Mouse (Mus musculus) C2C12 (cell line): ENCODE data around the gene Csf2rb2. TPM values are rescaled to one million over a fixed set of nuclear protein-coding genes. Genes with fewer than 3 reads are reported as not detected.

Experiments used
- H3K27me3 ChIP-seq: one replicate; pipeline ENCODE4 v1.6.1; 2011; ENCODE audit not compliant: control insufficient read depth, insufficient read depth, insufficient read length
- H3K36me3 ChIP-seq: one replicate; pipeline ENCODE4 v1.6.1; 2011; ENCODE audit not compliant: control insufficient read depth, insufficient read depth
- H3K4me3 ChIP-seq: one replicate; pipeline ENCODE4 v1.5.1; 2011; ENCODE audit warnings: mild to moderate bottlenecking, control low read depth; ENCODE audit not compliant: poor library complexity, insufficient read depth, severe bottlenecking
- H3K79me2 ChIP-seq: one replicate; pipeline ENCODE4 v1.6.1; 2011; ENCODE audit not compliant: control insufficient read depth, insufficient read depth
- H3K79me3 ChIP-seq: one replicate; pipeline ENCODE4 v1.6.1; 2011; ENCODE audit warnings: low read depth, control low read depth
- H3ac ChIP-seq: one replicate; pipeline ENCODE3; 2011; ENCODE audit warnings: low read depth; ENCODE audit not compliant: control insufficient read depth, insufficient read length
- CEBPB ChIP-seq: IDR thresholded peaks from one replicate; pipeline ENCODE4 v1.6.1; 2011; ENCODE audit warnings: low read depth, mild to moderate bottlenecking, control low read depth, moderate library complexity
- CTCF ChIP-seq: IDR thresholded peaks from one replicate; pipeline ENCODE4 v1.5.1; 2011; ENCODE audit not compliant: control insufficient read depth, insufficient read depth, insufficient read length
- FOSL1 ChIP-seq: IDR thresholded peaks from one replicate; pipeline ENCODE4 v1.8.0; 2011; ENCODE audit warnings: mild to moderate bottlenecking, low read length; ENCODE audit not compliant: poor library complexity, insufficient read depth, severe bottlenecking
- MAX ChIP-seq: IDR thresholded peaks from one replicate; pipeline ENCODE4 v1.6.1; 2011; ENCODE audit warnings: mild to moderate bottlenecking, control low read depth
- MYOD1 ChIP-seq: IDR thresholded peaks from one replicate; pipeline ENCODE4 v1.6.1; 2011; ENCODE audit warnings: low read depth; ENCODE audit not compliant: control insufficient read depth, insufficient read length
- MYOG ChIP-seq: IDR thresholded peaks from one replicate; pipeline ENCODE4 v1.6.1; 2011; ENCODE audit not compliant: control insufficient read depth, insufficient read length; ENCODE audit errors: extremely low read depth
- USF1 ChIP-seq: IDR thresholded peaks from one replicate; pipeline ENCODE4 v1.6.1; 2011; ENCODE audit warnings: low read depth, mild to moderate bottlenecking, control low read depth, moderate library complexity
- polyA plus RNA-seq: library from polyadenylated mRNA; unstranded; fragments of >200 nt; fragmentation: generic; extraction: Trizol; gene quantifications from one replicate; pipeline ENCODE4 v1.2.1, GENCODE M21; 2012; ENCODE audit warnings: missing spikeins

The Csf2rb2 gene
- polyA plus RNA-seq, 1 experiment, result 0.08 TPM

DNA sequence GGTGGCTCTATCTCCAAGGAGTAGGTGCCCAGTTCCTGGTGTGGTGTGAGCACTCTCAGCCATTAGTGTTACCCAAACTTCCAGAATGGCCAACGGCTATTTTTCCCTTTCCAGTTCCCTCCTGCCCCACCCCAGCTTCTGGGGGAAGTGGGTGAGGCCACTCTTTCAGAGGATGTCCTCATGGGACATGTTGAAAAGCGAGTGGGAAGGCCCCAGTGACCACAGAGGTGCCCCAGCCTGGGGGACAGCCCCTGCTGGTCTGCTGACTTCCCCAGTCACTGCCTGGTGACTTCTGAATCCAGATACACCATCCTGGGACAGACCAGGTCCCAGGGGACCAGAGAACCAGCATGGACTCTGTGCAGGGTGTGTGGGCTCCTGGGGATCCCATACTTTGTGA lies 57.9 kb downstream of the Csf2rb2 start:
- Histone ChIP-seq H3K36me3 (no peaks in the 10 kb centered on the region), H3ac (no peak overlapping the region), H3K4me3 (no peak overlapping the region), H3K79me2 (no peaks in the 10 kb centered on the region), H3K79me3 (no peaks in the 10 kb centered on the region), H3K27me3 (peaks cover 89% of the 10 kb centered on the region)
- TF ChIP-seq CTCF (no peak), MAX (no peak), FOSL1 (no peak), MYOG (no peak), USF1 (no peak)

- Histone ChIP-seq H3ac (no peak overlapping the region), H3K36me3 (no peaks in the 10 kb centered on the region), H3K79me2 (no peaks in the 10 kb centered on the region), H3K4me3 (no peak overlapping the region), H3K27me3 (peaks cover 92% of the 10 kb centered on the region), H3K79me3 (no peaks in the 10 kb centered on the region)
- TF ChIP-seq CTCF (no peak), MYOG (no peak), MYOD1 (no peak), MAX (no peak), CEBPB (no peak), FOSL1 (no peak), USF1 (no peak)
These were observed 59.1 kb downstream of the Csf2rb2 start for GRCm38 (mm10) chr15:78246143-78247116.

- no peak within 1 kb of the TSS for H3ac ChIP-seq
These were observed 60.6 kb downstream of the Csf2rb2 start, which contains the start of gene Ncf4 for GRCm38 (mm10) chr15:78244695-78245492. Ncf4 (plus strand) TSS chr15:78244801.

DNA sequence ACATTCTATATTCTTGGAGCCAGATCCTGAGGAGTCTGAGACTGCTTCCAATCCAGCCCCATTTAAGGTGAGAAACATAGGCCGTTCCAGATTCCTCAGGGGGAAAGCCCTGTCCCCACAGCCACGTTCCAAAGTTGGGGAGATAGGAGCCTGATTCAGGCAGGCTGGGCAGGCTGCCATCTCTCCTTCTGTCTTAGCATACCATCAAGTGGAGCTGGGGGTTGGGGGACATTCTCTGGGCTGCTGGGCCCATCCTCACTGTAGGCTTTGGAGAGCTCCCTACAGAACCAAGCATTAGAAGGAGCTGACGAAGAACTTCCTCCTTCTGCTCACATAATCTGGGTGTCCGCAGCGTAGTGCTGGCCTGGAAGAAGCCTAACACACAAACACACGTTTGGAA lies 61.7 kb downstream of the Csf2rb2 start:
- peaks cover 82% of the 10 kb centered on the region for H3K27me3 ChIP-seq
- H3K79me2 ChIP-seq, result no peaks in the 10 kb centered on the region
- no peak overlapping the region for H3K4me3 ChIP-seq
- no peak overlapping the region for H3ac ChIP-seq
- no peaks in the 10 kb centered on the region for H3K79me3 ChIP-seq
- H3K36me3 ChIP-seq, result no peaks in the 10 kb centered on the region
- TF ChIP-seq CEBPB (no peak), MYOG (no peak), MAX (no peak), FOSL1 (no peak), MYOD1 (no peak), CTCF (no peak), USF1 (no peak)

More at GRCm38 (mm10) chr15:78244695-78245492, 60.6 kb downstream of the Csf2rb2 start, which contains the start of gene Ncf4:
- TF ChIP-seq MYOG (no peak), USF1 (no peak), FOSL1 (no peak), MAX (no peak), CEBPB (no peak), MYOD1 (no peak), CTCF (no peak)
- no peak within 1 kb of the TSS for H3K4me3 ChIP-seq
- H3K27me3 ChIP-seq, result peaks cover 91% of the 10 kb centered on the region
- no peaks in the 10 kb centered on the region for H3K36me3 ChIP-seq
- H3K79me2 ChIP-seq, result no peaks in the 10 kb centered on the region
- H3K79me3 ChIP-seq, result no peaks in the 10 kb centered on the region

GRCm38 (mm10) chr15:78243061-78243460 lies 62.5 kb downstream of the Csf2rb2 start:
- TF ChIP-seq CEBPB (no peak), MAX (no peak), USF1 (peak; percentile 32), FOSL1 (no peak), MYOG (no peak), CTCF (no peak), MYOD1 (no peak)
- Histone ChIP-seq H3K79me3 (no peaks in the 10 kb centered on the region), H3K4me3 (no peak overlapping the region), H3ac (no peak overlapping the region), H3K27me3 (peaks cover 81% of the 10 kb centered on the region), H3K36me3 (no peaks in the 10 kb centered on the region), H3K79me2 (no peaks in the 10 kb centered on the region)
